Comparison of ENCODE assay signal across 14 mouse cellular contexts in the genomic region with DNA sequence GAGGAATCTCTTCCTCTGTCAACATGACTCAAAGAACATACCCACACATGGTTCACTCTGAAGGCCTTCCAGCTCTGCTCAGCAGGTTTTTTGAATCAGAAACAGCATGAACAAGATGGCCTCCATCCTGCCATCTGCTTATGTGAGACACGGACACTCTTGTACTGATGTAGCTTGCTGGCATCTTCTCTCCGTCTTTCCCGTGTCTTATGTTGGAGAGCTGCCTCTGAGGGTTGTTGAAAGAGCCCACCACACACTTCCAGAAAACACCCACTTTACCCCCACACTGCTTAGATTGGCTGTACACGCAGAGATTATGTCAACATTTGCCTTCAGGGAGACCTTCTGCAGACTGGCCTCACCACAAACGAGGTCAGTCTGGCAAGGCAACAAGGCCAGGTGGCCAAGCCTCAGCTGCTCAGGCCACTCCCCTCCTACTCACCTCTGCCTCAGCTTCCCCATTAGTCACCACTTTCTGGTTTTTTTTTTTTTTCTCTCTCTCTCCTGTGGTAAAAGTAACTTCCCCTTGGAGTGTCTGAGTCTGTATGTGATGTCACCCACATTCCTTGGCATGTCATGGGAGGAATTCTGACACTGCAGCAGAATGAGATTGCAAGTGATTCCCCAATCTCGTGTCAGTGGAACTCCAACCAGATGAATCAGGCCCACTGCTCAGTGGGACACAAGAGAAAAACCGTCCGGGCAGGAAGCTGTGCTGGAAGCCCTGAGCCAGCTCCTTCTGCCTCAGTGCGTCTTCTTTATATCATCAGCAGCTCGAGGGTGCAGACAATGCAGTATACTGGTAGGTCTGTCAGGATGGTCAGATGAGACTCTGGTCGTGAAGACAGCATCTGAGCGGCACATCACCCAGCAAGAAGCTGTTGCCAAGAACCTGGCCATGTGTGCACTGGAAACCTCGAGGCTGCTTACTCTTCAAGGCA. TPM values are rescaled to one million over a fixed set of nuclear protein-coding genes. Genes with fewer than 3 reads are reported as not detected.
DNase-seq lines count a peak whose midpoint lies in the region; ATAC-seq and TF ChIP-seq lines count a peak whose summit lies in the region.
"Had no signal": no experiment of that assay in that cellular context is flagged by ENCODE, and none has a peak within 500 bp of the region (broad histone marks: within the 10 kb centered on the region; RNA-seq: fewer than 3 reads in every experiment).

No protein-coding gene starts in this region.

- no peak overlapping the region for H3K4me3 ChIP-seq in forebrain, embryonic 14.5 days (ENCODE audit: low read depth, low read length)
- no peak overlapping the region for H3K4me3 ChIP-seq in forebrain, embryonic 11.5 days (ENCODE audit: low read depth, low read length)
- H3K4me3 ChIP-seq: embryonic facial prominence, embryonic 15.5 days had no signal

- no peak overlapping the region for H3K9ac ChIP-seq in forebrain, embryonic 14.5 days (ENCODE audit: low read length)
- H3K9ac ChIP-seq in forebrain, embryonic 11.5 days (ENCODE audit: low read length) = no peak overlapping the region
- H3K9ac ChIP-seq: embryonic facial prominence, embryonic 15.5 days; liver, embryonic 14.5 days had no signal

- CTCF ChIA-PET in Patski (lab: Charles Lee) = interaction anchor here (0.6 to 1.5 kb wide), 4 partner anchors 13 to 163 kb away, joined by 3 to 6 read pairs (median 3); no protein-coding TSS in a partner anchor

- in situ Hi-C loops in Patski (cut with MboI; ENCODE audit: low pct_unique_long_range_greater_than_20kb) = no loop called here

- no peak overlapping the region for H3K27ac ChIP-seq in forebrain, embryonic 14.5 days (ENCODE audit: low read depth, low read length)
- H3K27ac ChIP-seq in forebrain, embryonic 11.5 days (ENCODE audit: low read depth, low read length) = no peak overlapping the region
- H3K27ac ChIP-seq: embryonic facial prominence, embryonic 15.5 days; liver, embryonic 14.5 days had no signal

- 68% methylated on average over 13 of the region's 13 CpGs for WGBS in forebrain, embryonic 14.5 days
- 80% methylated on average over 13 of the region's 13 CpGs for WGBS in forebrain, embryonic 11.5 days

- ATAC-seq in forebrain, embryonic 14.5 days = no peak
- ATAC-seq in forebrain, embryonic 11.5 days (replicated peaks; ENCODE audit: low FRiP score) = no peak
- peak; percentile 82 for ATAC-seq in Patski
- ATAC-seq in megakaryocyte, adult 5-6 weeks (ENCODE audit: poor library complexity, severe bottlenecking) = no peak

- POLR2A ChIA-PET in Patski (lab: Charles Lee) = no interaction called here

- H3K36me3 ChIP-seq in forebrain, embryonic 14.5 days (ENCODE audit: control insufficient read depth, insufficient read depth, low read length) = no peaks in the 10 kb centered on the region
- no peaks in the 10 kb centered on the region for H3K36me3 ChIP-seq in forebrain, embryonic 11.5 days (ENCODE audit: control insufficient read depth, insufficient read depth, low read length)
- H3K36me3 ChIP-seq: embryonic facial prominence, embryonic 15.5 days had no signal

- no peaks in the 10 kb centered on the region for H3K9me3 ChIP-seq in forebrain, embryonic 14.5 days (replicated peaks; ENCODE audit: control insufficient read depth, low read length)
- H3K9me3 ChIP-seq in forebrain, embryonic 11.5 days (ENCODE audit: control insufficient read depth, low read length) = no peaks in the 10 kb centered on the region
- H3K9me3 ChIP-seq: embryonic facial prominence, embryonic 15.5 days had no signal

- no peaks in the 10 kb centered on the region for H3K27me3 ChIP-seq in forebrain, embryonic 14.5 days (replicated peaks; ENCODE audit: control insufficient read depth, insufficient read depth, low read length)
- no peaks in the 10 kb centered on the region for H3K27me3 ChIP-seq in forebrain, embryonic 11.5 days (ENCODE audit: control insufficient read depth, insufficient read depth, low read length)
- no peaks in the 10 kb centered on the region for H3K27me3 ChIP-seq in Patski
- H3K27me3 ChIP-seq: embryonic facial prominence, embryonic 15.5 days had no signal

- 0 out of 2 replicates have a peak, but pooled peaks cover 3% of the 10 kb centered on the region for H3K4me1 ChIP-seq in forebrain, embryonic 14.5 days (ENCODE audit: control insufficient read depth, insufficient read depth, low read length)
- 0 out of 2 replicates have a peak, but pooled peaks cover 2% of the 10 kb centered on the region for H3K4me1 ChIP-seq in forebrain, embryonic 11.5 days (replicated peaks; ENCODE audit: control insufficient read depth, insufficient read depth, low read length)

- intact Hi-C loops in left cerebral cortex, postnatal 4 days (cut with DNase I) = no loop called here
- intact Hi-C loops in left cerebral cortex, postnatal 36 days (cut with DNase I) = no loop called here

- peak; percentile 16 for DNase-seq in forebrain, embryonic 14.5 days (ENCODE audit: low spot score)
- no peak for DNase-seq in forebrain, embryonic 11.5 days (ENCODE audit: low spot score)
- DNase-seq in left cerebral cortex, postnatal 4 days = peak; percentile 14
- no peak for DNase-seq in left cerebral cortex, postnatal 36 days (ENCODE audit: low spot score in 2 of 2)
- no peak for DNase-seq in Patski (ENCODE audit: low read depth, low spot score)
- peak; percentile 81 to 82 for DNase-seq in cerebellum, postnatal 25 days
- DNase-seq in urinary bladder, postnatal 36 days (ENCODE audit: low spot score in 2 of 2) = no peak
- DNase-seq: gastrocnemius, postnatal 14 days; kidney, postnatal 25 days; thymus, postnatal 4 days had no signal

- no peak for TF ChIP-seq CTCF in Patski (IDR thresholded peaks at IDR 0.05)

- no peak overlapping the region for H3K4me2 ChIP-seq in forebrain, embryonic 14.5 days (ENCODE audit: low read length)
- H3K4me2 ChIP-seq in forebrain, embryonic 11.5 days (ENCODE audit: low read depth, low read length, severe bottlenecking) = no peak overlapping the region
- H3K4me2 ChIP-seq: embryonic facial prominence, embryonic 15.5 days had no signal

RNA-seq across cellular contexts. Expression of a gene that starts 19.4 kb away (rescaled TPM):
- polyA plus RNA-seq in forebrain, embryonic 14.5 days (2014; fragmentation: Nextera tagmentation; extraction: Ambion mirVana) = 5.8 and 6.8 TPM in 2 replicates
- polyA plus RNA-seq in forebrain, embryonic 11.5 days (2014; fragmentation: Nextera tagmentation; extraction: Ambion mirVana) = 3.0 and 3.4 TPM in 2 replicates
- 10 to 100 TPM; 18.0 to 19.4 TPM for total RNA-seq in left cerebral cortex, postnatal 4 days (2021)
- 10 to 100 TPM; 21.0 to 24.6 TPM for total RNA-seq in left cerebral cortex, postnatal 36 days (2021)
- 4.7 TPM for polyA plus RNA-seq in Patski (2021)
- total RNA-seq in megakaryocyte, adult 5-6 weeks (2015) = 1.6 and 2.1 TPM in 2 replicates
- total RNA-seq in megakaryocyte, adult 5-6 weeks (2017) = 0.85 and 1.2 TPM in 2 replicates
- total RNA-seq: megakaryocyte-erythroid progenitor cell, adult 5-6 weeks had no signal

Comparison
In these comparisons a context has a peak if more than half of its experiments do, and no peak if none do; other contexts are left out.
1. DNase-seq: peak in forebrain, embryonic 14.5 days (single experiment), left cerebral cortex, postnatal 4 days (single experiment) and cerebellum, postnatal 25 days (2 of 2); none in forebrain, embryonic 11.5 days (single experiment), left cerebral cortex, postnatal 36 days (0 of 2), Patski (single experiment) and urinary bladder, postnatal 36 days (0 of 2).
2. RNA of a gene that starts 19.4 kb away (total RNA-seq): 21.0 to 24.6 TPM in left cerebral cortex, postnatal 36 days and 18.0 to 19.4 TPM in left cerebral cortex, postnatal 4 days; 0.85 to 2.1 TPM in megakaryocyte, adult 5-6 weeks; every median in the first group is over 4 times any median in the second.